Mouse (Mus musculus): Measurements from ENCODE around the gene Slc23a2. TPM values are rescaled to one million over a fixed set of nuclear protein-coding genes. Genes with fewer than 3 reads are reported as not detected.
A peak's percentile ranks its signal among the peaks of the same experiment; 100 is the strongest.

The Slc23a2 gene
- polyA plus RNA-seq, 2 experiments: 1.6 to 2.3 TPM

DNA sequence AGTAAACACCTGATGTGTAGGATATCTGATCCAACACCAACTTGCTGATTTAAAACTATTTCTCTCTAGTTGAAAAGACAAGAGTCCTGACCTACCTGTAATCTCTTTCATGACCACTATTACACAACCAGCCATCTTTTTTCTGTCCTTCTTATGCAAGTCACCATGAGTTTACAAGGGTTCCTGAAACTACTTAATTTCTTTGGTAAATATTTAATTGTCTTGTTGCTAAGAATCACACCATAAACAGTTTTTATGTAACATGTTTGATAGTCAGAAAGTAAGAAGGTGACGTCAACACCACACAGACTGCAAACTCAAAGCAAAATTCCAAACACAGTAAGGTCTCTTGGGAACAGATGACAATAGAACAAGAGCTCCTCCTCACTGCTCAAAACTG, 26.3 kb downstream of the Slc23a2 start:
- Histone ChIP-seq H3K9ac (replicated peaks) (no peak overlapping the region), H3K4me2 (ENCODE audit: low read depth) (no peak overlapping the region), H3K27me3 (ENCODE audit: control insufficient read depth, insufficient read depth, low read length) (no peaks in the 10 kb centered on the region), H3K4me1 (replicated peaks; ENCODE audit: control insufficient read depth in 2 of 2, insufficient read depth in 2 of 2, low read length in 1 of 2) (no peaks in the 10 kb centered on the region), H3K9me3 (ENCODE audit: control insufficient read depth, low read length) (no peaks in the 10 kb centered on the region), H3K36me3 (replicated peaks; ENCODE audit: control insufficient read depth, insufficient read depth, low read depth) (no peaks in the 10 kb centered on the region), H3K27ac (no peak overlapping the region), H3K4me3 (ENCODE audit: insufficient read depth in 1 of 2, low read depth in 2 of 2, low read length in 2 of 2) (no peak overlapping the region)
- TF ChIP-seq CTCF (IDR thresholded peaks at IDR 0.05; ENCODE audit: low read depth) (no peak), EP300 (IDR thresholded peaks at IDR 0.05; ENCODE audit: low read depth) (no peak)
- ATAC-seq (ENCODE audit: insufficient read depth) (no peak), DNase-seq (ENCODE audit: low read depth in 3 of 3, low spot score in 3 of 3) (no peak)
- WGBS (ENCODE audit: insufficient replicate concordance): 48% methylated on average over 1 of the region's 1 CpGs

DNA sequence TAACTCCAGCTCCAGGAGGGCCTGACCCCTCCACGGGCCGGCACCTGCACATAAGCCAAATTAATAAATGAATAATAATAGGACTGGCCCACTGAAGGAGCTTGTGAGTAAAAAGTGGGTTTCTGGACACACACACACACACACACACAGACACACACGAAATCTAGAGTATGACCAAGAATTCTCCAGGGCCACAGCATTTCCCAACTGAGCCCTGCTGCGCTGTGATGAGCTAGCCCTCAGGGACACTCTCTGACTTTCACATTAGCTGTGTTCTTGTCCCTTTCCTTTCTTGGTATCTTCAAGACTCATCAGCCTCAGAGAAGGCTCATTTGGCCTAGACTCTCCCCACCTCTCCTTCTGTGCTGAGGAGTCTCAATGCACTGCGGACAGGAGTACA, 29.0 kb downstream of the Slc23a2 start:
- Histone ChIP-seq H3K4me3 (ENCODE audit: insufficient read depth in 1 of 2, low read depth in 2 of 2, low read length in 2 of 2) (no peak overlapping the region), H3K4me1 (replicated peaks; ENCODE audit: control insufficient read depth in 2 of 2, insufficient read depth in 2 of 2, low read length in 1 of 2) (no peaks in the 10 kb centered on the region), H3K27ac (no peak overlapping the region), H3K4me2 (ENCODE audit: low read depth) (no peak overlapping the region), H3K9ac (replicated peaks) (no peak overlapping the region), H3K36me3 (replicated peaks; ENCODE audit: control insufficient read depth, insufficient read depth, low read depth) (no peaks in the 10 kb centered on the region), H3K27me3 (ENCODE audit: control insufficient read depth, insufficient read depth, low read length) (no peaks in the 10 kb centered on the region), H3K9me3 (ENCODE audit: control insufficient read depth, low read length) (no peaks in the 10 kb centered on the region)
- TF ChIP-seq CTCF (IDR thresholded peaks at IDR 0.05; ENCODE audit: low read depth) (no peak), EP300 (IDR thresholded peaks at IDR 0.05; ENCODE audit: low read depth) (no peak)
- ATAC-seq (ENCODE audit: insufficient read depth): no peak
- DNase-seq (ENCODE audit: low read depth in 3 of 3, low spot score in 3 of 3): no peak
- 81% methylated on average over 5 of the region's 5 CpGs for WGBS (ENCODE audit: insufficient replicate concordance)

DNA sequence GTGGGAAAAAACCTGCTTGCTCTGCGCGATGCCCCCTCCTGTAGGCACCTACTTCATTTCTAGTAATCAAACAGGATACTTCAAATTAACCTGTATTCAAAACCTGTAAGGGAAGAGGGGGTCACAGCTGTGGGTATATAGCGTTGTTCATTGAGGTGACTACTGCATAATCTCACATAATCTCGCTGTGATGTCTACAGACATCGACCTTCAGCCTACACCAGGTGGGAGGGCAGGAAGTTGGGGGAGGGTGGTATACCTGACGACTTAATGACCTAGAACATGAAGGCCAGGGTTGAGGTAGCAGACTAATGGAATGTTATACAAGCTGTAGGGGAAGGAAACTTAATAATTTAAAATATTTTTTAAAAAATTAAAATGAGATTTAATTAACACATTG, 29.6 kb downstream of the Slc23a2 start:
- no peak overlapping the region for H3K4me3 ChIP-seq (ENCODE audit: insufficient read depth in 1 of 2, low read depth in 2 of 2, low read length in 2 of 2)
- DNase-seq (ENCODE audit: low read depth in 3 of 3, low spot score in 3 of 3): no peak
- no peaks in the 10 kb centered on the region for H3K4me1 ChIP-seq (replicated peaks; ENCODE audit: control insufficient read depth in 2 of 2, insufficient read depth in 2 of 2, low read length in 1 of 2)
- H3K4me2 ChIP-seq (ENCODE audit: low read depth): no peak overlapping the region
- ATAC-seq (ENCODE audit: insufficient read depth): no peak
- TF ChIP-seq CTCF (IDR thresholded peaks at IDR 0.05; ENCODE audit: low read depth): no peak
- TF ChIP-seq EP300 (IDR thresholded peaks at IDR 0.05; ENCODE audit: low read depth): no peak
- H3K27me3 ChIP-seq (ENCODE audit: control insufficient read depth, insufficient read depth, low read length): no peaks in the 10 kb centered on the region
- H3K9me3 ChIP-seq (ENCODE audit: control insufficient read depth, low read length): no peaks in the 10 kb centered on the region
- WGBS (ENCODE audit: insufficient replicate concordance): 60% methylated on average over 6 of the region's 6 CpGs
- no peak overlapping the region for H3K9ac ChIP-seq (replicated peaks)
- H3K27ac ChIP-seq: no peak overlapping the region
- H3K36me3 ChIP-seq (replicated peaks; ENCODE audit: control insufficient read depth, insufficient read depth, low read depth): no peaks in the 10 kb centered on the region

DNA sequence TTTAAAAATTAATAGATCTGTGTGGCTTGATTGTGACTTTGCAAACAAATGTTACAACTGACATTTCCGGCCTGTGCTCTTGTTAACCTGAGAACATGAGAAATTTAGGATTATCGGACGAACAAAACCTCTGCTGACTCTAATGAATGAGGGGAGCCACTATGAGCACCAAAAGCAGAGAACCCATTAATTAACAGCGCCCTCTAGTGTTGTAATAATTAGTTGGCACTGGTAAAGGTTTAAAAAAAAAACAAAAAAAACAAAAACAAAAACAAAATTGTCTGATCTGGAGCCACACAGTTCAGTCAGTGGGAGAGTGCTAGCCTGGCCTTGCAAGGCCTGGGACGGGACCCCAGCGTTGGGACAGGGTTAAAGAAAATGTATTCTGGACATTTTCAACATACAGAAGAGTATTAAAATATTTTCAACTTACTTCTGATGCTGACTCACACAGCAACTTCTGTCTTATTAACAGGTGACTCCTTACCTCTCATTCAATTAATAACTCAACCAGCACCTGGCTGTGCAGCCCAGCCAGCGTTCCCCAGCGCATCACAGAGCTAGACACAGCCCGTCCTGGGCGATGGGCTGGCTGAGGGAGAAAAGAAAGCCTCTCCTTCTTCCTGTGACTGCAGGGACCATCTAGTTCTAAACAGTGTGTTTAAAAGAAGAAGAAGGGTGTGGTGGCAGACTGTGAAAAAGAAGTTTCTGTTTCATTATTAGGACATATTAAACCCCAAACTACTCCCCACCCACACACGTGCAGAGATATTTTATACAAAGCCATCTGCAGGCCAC, 30.7 kb downstream of the Slc23a2 start:
- DNase-seq (ENCODE audit: low read depth in 3 of 3, low spot score in 3 of 3): peak in 1 of 3 experiments; percentile 27
- H3K27ac ChIP-seq: no peak overlapping the region
- no peak overlapping the region for H3K4me2 ChIP-seq (ENCODE audit: low read depth)
- WGBS (ENCODE audit: insufficient replicate concordance): 49% methylated on average over 11 of the region's 11 CpGs
- no peaks in the 10 kb centered on the region for H3K27me3 ChIP-seq (ENCODE audit: control insufficient read depth, insufficient read depth, low read length)
- no peaks in the 10 kb centered on the region for H3K4me1 ChIP-seq (replicated peaks; ENCODE audit: control insufficient read depth in 2 of 2, insufficient read depth in 2 of 2, low read length in 1 of 2)
- H3K4me3 ChIP-seq (ENCODE audit: insufficient read depth in 1 of 2, low read depth in 2 of 2, low read length in 2 of 2): no peak overlapping the region
- H3K9ac ChIP-seq (replicated peaks): no peak overlapping the region
- TF ChIP-seq CTCF (IDR thresholded peaks at IDR 0.05; ENCODE audit: low read depth): peak; percentile 59
- TF ChIP-seq EP300 (IDR thresholded peaks at IDR 0.05; ENCODE audit: low read depth): no peak
- no peaks in the 10 kb centered on the region for H3K36me3 ChIP-seq (replicated peaks; ENCODE audit: control insufficient read depth, insufficient read depth, low read depth)
- H3K9me3 ChIP-seq (ENCODE audit: control insufficient read depth, low read length): no peaks in the 10 kb centered on the region
- no peak for ATAC-seq (ENCODE audit: insufficient read depth)

DNA sequence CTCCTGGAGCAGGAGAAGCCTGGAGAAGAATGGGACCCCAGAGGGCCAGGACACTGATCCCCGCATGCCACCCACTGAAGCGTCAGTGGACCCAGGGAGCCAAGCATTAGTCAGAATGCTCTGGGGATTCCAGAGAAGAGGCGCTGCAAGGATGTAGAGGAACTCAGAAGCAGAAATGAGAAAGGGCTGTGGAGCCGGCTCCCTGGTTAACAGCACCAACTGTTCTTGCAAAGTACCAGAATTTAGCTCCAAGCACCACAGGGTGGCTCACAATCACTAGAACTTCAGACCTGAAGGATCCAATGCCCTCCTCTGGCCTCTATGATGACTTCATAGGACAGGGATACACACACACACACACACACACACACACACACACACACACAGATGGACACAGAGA, 32.6 kb downstream of the Slc23a2 start:
- no peak for TF ChIP-seq EP300 (IDR thresholded peaks at IDR 0.05; ENCODE audit: low read depth)
- TF ChIP-seq CTCF (IDR thresholded peaks at IDR 0.05; ENCODE audit: low read depth): no peak
- Histone ChIP-seq H3K27ac (no peak overlapping the region), H3K4me1 (replicated peaks; ENCODE audit: control insufficient read depth in 2 of 2, insufficient read depth in 2 of 2, low read length in 1 of 2) (peaks cover 0 to under 1% of the 10 kb centered on the region in 2 experiments; a peak in 2 of 4 replicates), H3K9me3 (ENCODE audit: control insufficient read depth, low read length) (no peaks in the 10 kb centered on the region), H3K4me2 (ENCODE audit: low read depth) (no peak overlapping the region), H3K9ac (replicated peaks) (no peak overlapping the region), H3K4me3 (ENCODE audit: insufficient read depth in 1 of 2, low read depth in 2 of 2, low read length in 2 of 2) (no peak overlapping the region), H3K36me3 (replicated peaks; ENCODE audit: control insufficient read depth, insufficient read depth, low read depth) (no peaks in the 10 kb centered on the region), H3K27me3 (ENCODE audit: control insufficient read depth, insufficient read depth, low read length) (no peaks in the 10 kb centered on the region)
- DNase-seq (ENCODE audit: low read depth in 3 of 3, low spot score in 3 of 3): no peak
- ATAC-seq (ENCODE audit: insufficient read depth): no peak
- WGBS (ENCODE audit: insufficient replicate concordance): 73% methylated on average over 4 of the region's 4 CpGs

All from liver, embryonic 14.5 days (tissue).